Mouse (Mus musculus) MEL (cell line): ENCODE results near the gene U2af2. TPM values are rescaled to one million over a fixed set of nuclear protein-coding genes. Genes with fewer than 3 reads are reported as not detected.
A peak's percentile ranks its signal among the peaks of the same experiment; 100 is the strongest.

Experiments used
- DNase-seq: peaks from one replicate; pipeline ENCODE4 v3.0.0; 2011; ENCODE audit warnings: low read depth, low spot score
- H3K27ac ChIP-seq: 2 replicates; pipeline ENCODE4 v1.5.1; 2012; ENCODE audit warnings: low read depth, mild to moderate bottlenecking, control low read depth, low read length, moderate library complexity; ENCODE audit not compliant: control insufficient read depth
- H3K27me3 ChIP-seq, 2 experiments: fragments of 150-350 bp in 1 of 2; sonication (generic) in 1 of 2; 2 replicates each; pipeline ENCODE4 v1.6.1; 2012; ENCODE audit warnings: low read length in 2 of 2, mild to moderate bottlenecking in 2 of 2, improper control_type of control experiment in 1 of 2, moderate library complexity in 1 of 2; ENCODE audit not compliant: insufficient read depth in 2 of 2, control insufficient read depth in 1 of 2
- H3K36me3 ChIP-seq, 2 experiments: 2 replicates each; pipeline ENCODE4 v1.6.1; 2012 to 2014; ENCODE audit warnings: low read length in 2 of 2, improper control_type of control experiment in 1 of 2, inconsistent platforms in 1 of 2, mild to moderate bottlenecking in 1 of 2; ENCODE audit not compliant: insufficient read depth in 2 of 2, control insufficient read depth in 1 of 2
- H3K4me1 ChIP-seq, 2 experiments: fragments of 150-350 bp in 1 of 2; sonication (generic) in 1 of 2; 2 replicates each; pipeline ENCODE4 v1.6.1; 2012; ENCODE audit warnings: low read length in 2 of 2, improper control_type of control experiment in 1 of 2, mild to moderate bottlenecking in 1 of 2; ENCODE audit not compliant: insufficient read depth in 2 of 2, control insufficient read depth in 1 of 2
- H3K4me3 ChIP-seq, 2 experiments: fragments of 150-350 bp in 1 of 2; sonication (generic) in 1 of 2; 2 replicates each; pipeline ENCODE4 v1.5.1; 2012; ENCODE audit warnings: low read depth in 2 of 2, low read length in 2 of 2, mild to moderate bottlenecking in 2 of 2, moderate library complexity in 2 of 2, control low read depth in 1 of 2, improper control_type of control experiment in 1 of 2; ENCODE audit not compliant: control insufficient read depth in 1 of 2, insufficient read depth in 1 of 2
- H3K79me2 ChIP-seq: 2 replicates; pipeline ENCODE4 v1.6.1; 2012; ENCODE audit warnings: mild to moderate bottlenecking, low read length, moderate library complexity; ENCODE audit not compliant: control insufficient read depth, poor library complexity, insufficient read depth
- H3K9ac ChIP-seq: 2 replicates; pipeline ENCODE4 v1.6.1; 2012; ENCODE audit warnings: low read depth, mild to moderate bottlenecking, control low read depth, low read length, moderate library complexity; ENCODE audit not compliant: control insufficient read depth, poor library complexity, severe bottlenecking
- H3K9me3 ChIP-seq: fragments of 150-350 bp; sonication (generic); replicated peaks from 2 replicates; pipeline ENCODE4 v1.6.1; 2012; ENCODE audit warnings: mild to moderate bottlenecking, low read length, improper control_type of control experiment, moderate library complexity; ENCODE audit not compliant: insufficient read depth
- CHD1 ChIP-seq: IDR thresholded peaks from 2 replicates; pipeline ENCODE4 v1.6.1; 2012; ENCODE audit warnings: low read depth, mild to moderate bottlenecking, inconsistent platforms, low read length, improper control_type of control experiment
- CHD2 ChIP-seq: IDR thresholded peaks from 2 replicates; pipeline ENCODE4 v1.6.1; 2011; ENCODE audit warnings: low read length, improper control_type of control experiment
- CTCF ChIP-seq, 3 experiments: IDR thresholded peaks in 2 of 3; conservative IDR thresholded peaks in 1 of 3; 2 replicates each; pipeline ENCODE4 v1.5.1; 2011 to 2012; ENCODE audit warnings: low read length in 3 of 3, low read depth in 2 of 3, mild to moderate bottlenecking in 2 of 3, improper control_type of control experiment in 1 of 3, inconsistent platforms in 1 of 3, mixed read lengths in 1 of 3, moderate library complexity in 1 of 3; ENCODE audit not compliant: control insufficient read depth in 1 of 3, insufficient read depth in 1 of 3, poor library complexity in 1 of 3, severe bottlenecking in 1 of 3
- ELF1 ChIP-seq: IDR thresholded peaks from 2 replicates; pipeline ENCODE4 v1.6.1; 2014; ENCODE audit warnings: low read depth, mild to moderate bottlenecking, inconsistent platforms, low read length, improper control_type of control experiment, moderate library complexity
- EP300 ChIP-seq, 2 experiments: IDR thresholded peaks; 2 replicates each; pipeline ENCODE4 v1.6.1; 2011; ENCODE audit warnings: improper control_type of control experiment in 2 of 2, low read length in 2 of 2, low read depth in 1 of 2, mild to moderate bottlenecking in 1 of 2
- ETS1 ChIP-seq: IDR thresholded peaks from 2 replicates; pipeline ENCODE4 v1.6.1; 2012; ENCODE audit warnings: low read depth, mild to moderate bottlenecking, inconsistent platforms, low read length, improper control_type of control experiment, moderate library complexity
- GATA1 ChIP-seq: IDR thresholded peaks from 2 replicates; pipeline ENCODE4 v1.6.1; 2011; ENCODE audit warnings: low read depth, low read length, improper control_type of control experiment
- HCFC1 ChIP-seq: IDR thresholded peaks from 2 replicates; pipeline ENCODE4 v1.6.1; 2012; ENCODE audit warnings: low read depth, mild to moderate bottlenecking, inconsistent platforms, low read length, improper control_type of control experiment, moderate library complexity
- JUND ChIP-seq: IDR thresholded peaks from 2 replicates; pipeline ENCODE4 v1.6.1; 2011; ENCODE audit warnings: low read depth, mild to moderate bottlenecking, improper control_type of control experiment, low read length
- KAT2A ChIP-seq: conservative IDR thresholded peaks from 2 replicates; pipeline ENCODE4 v1.6.1; 2012; ENCODE audit warnings: low read depth, low read length, improper control_type of control experiment, inconsistent platforms
- MAFK ChIP-seq: IDR thresholded peaks from 2 replicates; pipeline ENCODE4 v1.6.1; 2011; ENCODE audit warnings: low read depth, mild to moderate bottlenecking, low read length, improper control_type of control experiment, borderline replicate concordance
- MAX ChIP-seq: IDR thresholded peaks from 2 replicates; pipeline ENCODE4 v1.6.1; 2011; ENCODE audit warnings: low read length, improper control_type of control experiment
- MAZ ChIP-seq: IDR thresholded peaks from 2 replicates; pipeline ENCODE4 v1.6.1; 2012; ENCODE audit warnings: low read depth, mild to moderate bottlenecking, inconsistent platforms, low read length, improper control_type of control experiment
- MXI1 ChIP-seq: IDR thresholded peaks from 2 replicates; pipeline ENCODE4 v1.6.1; 2011; ENCODE audit warnings: mild to moderate bottlenecking, low read depth, low read length, improper control_type of control experiment
- MYB ChIP-seq: IDR thresholded peaks from 2 replicates; pipeline ENCODE4 v1.6.1; 2011; ENCODE audit warnings: mild to moderate bottlenecking, low read depth, low read length, improper control_type of control experiment
- MYC ChIP-seq: IDR thresholded peaks from 2 replicates; pipeline ENCODE4 v1.6.1; 2011; ENCODE audit warnings: low read depth, mild to moderate bottlenecking, low read length, improper control_type of control experiment, moderate library complexity
- NELFE ChIP-seq: IDR thresholded peaks from 2 replicates; pipeline ENCODE4 v1.6.1; 2011; ENCODE audit warnings: low read depth, low read length, improper control_type of control experiment
- NRF1 ChIP-seq: IDR thresholded peaks from 2 replicates; pipeline ENCODE4 v1.6.1; 2014; ENCODE audit warnings: low read depth, mild to moderate bottlenecking, inconsistent platforms, low read length, improper control_type of control experiment, moderate library complexity; ENCODE audit not compliant: poor library complexity, insufficient read depth, severe bottlenecking
- POLR2AphosphoS2 ChIP-seq: IDR thresholded peaks from 2 replicates; pipeline ENCODE4 v1.6.1; 2011; ENCODE audit warnings: low read length, improper control_type of control experiment
- RCOR1 ChIP-seq: IDR thresholded peaks from 2 replicates; pipeline ENCODE4 v1.6.1; 2012; ENCODE audit warnings: low read depth, mild to moderate bottlenecking, inconsistent platforms, low read length, improper control_type of control experiment
- TAL1 ChIP-seq: IDR thresholded peaks from 2 replicates; pipeline ENCODE4 v1.6.1; 2012; ENCODE audit warnings: mild to moderate bottlenecking, inconsistent platforms, low read length, moderate library complexity, mixed read lengths
- TBP ChIP-seq: IDR thresholded peaks from 2 replicates; pipeline ENCODE4 v1.8.0; 2011; ENCODE audit warnings: low read depth, low read length, improper control_type of control experiment
- TCF12 ChIP-seq: IDR thresholded peaks from 2 replicates; pipeline ENCODE4 v1.6.1; 2014; ENCODE audit warnings: low read depth, mild to moderate bottlenecking, inconsistent platforms, low read length, improper control_type of control experiment, moderate library complexity
- UBTF ChIP-seq: IDR thresholded peaks from 2 replicates; pipeline ENCODE4 v1.6.1; 2012; ENCODE audit warnings: low read depth, mild to moderate bottlenecking, inconsistent platforms, low read length, improper control_type of control experiment, moderate library complexity, borderline replicate concordance; ENCODE audit not compliant: insufficient read depth
- ZNF384 ChIP-seq: IDR thresholded peaks from 2 replicates; pipeline ENCODE4 v1.6.1; 2012; ENCODE audit warnings: low read depth, mild to moderate bottlenecking, inconsistent platforms, low read length, improper control_type of control experiment
- polyA plus RNA-seq, 2 experiments: library from polyadenylated mRNA; stranded (reverse) in 1 of 2; unstranded in 1 of 2; fragments of >175 nt in 1 of 2; fragments of >200 nt in 1 of 2; gene quantifications; 2 replicates each; pipeline versions ENCODE4 v1.2.1 to v1.2.4; 2012; ENCODE audit warnings: low replicate concordance in 2 of 2, low read depth in 1 of 2; ENCODE audit not compliant: insufficient read length in 2 of 2, insufficient read depth in 1 of 2, missing spikeins in 1 of 2
- total RNA-seq: library from RNA; depleted of rRNA; stranded (reverse); fragments of 300-350 nt; gene quantifications from 2 replicates; pipeline ENCODE4 v1.2.3, GENCODE M21; 2012

Gene U2af2
- total and polyA plus RNA-seq, 3 experiments = 311 to 491 (median 477) TPM

GRCm38 (mm10) chr7:5012681-5013513 is 49.0 kb upstream of the U2af2 start:
- no peak for TF ChIP-seq ELF1
- no peak for TF ChIP-seq POLR2AphosphoS2
- no peak for TF ChIP-seq CTCF (IDR thresholded peaks at IDR 0.05 in 2 of 3, conservative IDR thresholded peaks at IDR 0.05 in 1 of 3; ENCODE audit: control insufficient read depth in 1 of 3, insufficient read depth in 1 of 3, low read depth in 2 of 3, low read length in 3 of 3, poor library complexity in 1 of 3, severe bottlenecking in 1 of 3)
- no peak for TF ChIP-seq MAFK
- TF ChIP-seq UBTF = no peak
- no peak for TF ChIP-seq TAL1
- TF ChIP-seq ETS1 = no peak
- no peak for TF ChIP-seq TCF12
- TF ChIP-seq JUND = no peak
- TF ChIP-seq EP300 (IDR thresholded peaks at IDR 0.05; ENCODE audit: low read depth in 1 of 2, low read length in 2 of 2) = no peak
- TF ChIP-seq MXI1 = no peak
- TF ChIP-seq, all 39 proteins: peak for 0
- no peak overlapping the region for H3K27ac ChIP-seq
- H3K36me3 ChIP-seq = peaks cover 0 to 9% of the 10 kb centered on the region in 2 experiments; a peak in 3 of 4 replicates

GRCm38 (mm10) chr7:5014251-5015117 is 47.5 kb upstream of the U2af2 start, which contains the start of the genes Zfp524 and Fiz1:
TSS of gene Zfp524 (plus strand) at chr7:5014415.
TSS of gene Fiz1 (minus strand) at chr7:5014697.
- Histone ChIP-seq H3K36me3 (peaks cover 0 to 17% of the 10 kb centered on the region in 2 experiments; a peak in 2 of 4 replicates), H3K4me1 (peaks cover 5 to 11% of the 10 kb centered on the region in 2 experiments; a peak in 3 of 4 replicates)
- peak; percentile 92; the same call in 1 of the 2 replicates for TF ChIP-seq CHD1
- no peak; a peak in 1 of 4 replicates for TF ChIP-seq EP300 (IDR thresholded peaks at IDR 0.05; ENCODE audit: low read depth in 1 of 2, low read length in 2 of 2)
- peak; percentile 54; the same call in 1 of the 2 replicates for TF ChIP-seq NRF1
- TF ChIP-seq MXI1 = peak; percentile 46; the same call in 1 of the 2 replicates
- TF ChIP-seq ETS1 = peak; percentile 2; the same call in 1 of the 2 replicates
- no peak for TF ChIP-seq MYB
- TF ChIP-seq UBTF = no peak
- TF ChIP-seq HCFC1 = peak; percentile 88
- peak; percentile 73 for TF ChIP-seq ELF1
- TF ChIP-seq CTCF (IDR thresholded peaks at IDR 0.05 in 2 of 3, conservative IDR thresholded peaks at IDR 0.05 in 1 of 3; ENCODE audit: control insufficient read depth in 1 of 3, insufficient read depth in 1 of 3, low read depth in 2 of 3, low read length in 3 of 3, poor library complexity in 1 of 3, severe bottlenecking in 1 of 3) = no peak
- peak; percentile 2; the same call in 1 of the 2 replicates for TF ChIP-seq MAX
- no peak for TF ChIP-seq CHD2
- TF ChIP-seq JUND = no peak
- TF ChIP-seq RCOR1 = peak; percentile 81
- no peak for TF ChIP-seq TBP
- peak; percentile 59 for TF ChIP-seq MAZ
- peak; percentile 75 for TF ChIP-seq NELFE
- no peak for TF ChIP-seq GATA1
- TF ChIP-seq ZNF384 = 0 out of 2 replicates have a peak, but pooled peaks have one; percentile 46
- peak; percentile 76; the same call in 1 of the 2 replicates for TF ChIP-seq KAT2A
- TF ChIP-seq MYC = peak; percentile 57

More at GRCm38 (mm10) chr7:5012681-5013513, 49.0 kb upstream of the U2af2 start:
- Histone ChIP-seq H3K79me2 (peaks cover 2% of the 10 kb centered on the region), H3K27me3 (no peaks in the 10 kb centered on the region), H3K4me1 (peaks cover 2 to 4% of the 10 kb centered on the region in 2 experiments; a peak in 3 of 4 replicates), H3K9me3 (no peaks in the 10 kb centered on the region), H3K4me3 (no peak overlapping the region), H3K9ac (no peak overlapping the region)
- DNase-seq = no peak

More at GRCm38 (mm10) chr7:5014251-5015117, 47.5 kb upstream of the U2af2 start, which contains the start of the genes Zfp524 and Fiz1:
- H3K27me3 ChIP-seq = no peaks in the 10 kb centered on the region
- peak within 1 kb of the TSS; percentile 97 for H3K9ac ChIP-seq
- H3K27ac ChIP-seq = peak within 1 kb of the TSS; percentile 97
- H3K9me3 ChIP-seq = no peaks in the 10 kb centered on the region
- peak; percentile 98 for DNase-seq
- H3K79me2 ChIP-seq = peaks cover 2% of the 10 kb centered on the region
- peak within 1 kb of the TSS; percentile 88 to 92 for H3K4me3 ChIP-seq
